Mouse (Mus musculus): ENCODE results near the gene Ccdc151. TPM values are rescaled to one million over a fixed set of nuclear protein-coding genes. Genes with fewer than 3 reads are reported as not detected.

Ccdc151 gene
- polyA plus RNA-seq, 1 experiment from 2014 or later: 5.9 TPM

DNA sequence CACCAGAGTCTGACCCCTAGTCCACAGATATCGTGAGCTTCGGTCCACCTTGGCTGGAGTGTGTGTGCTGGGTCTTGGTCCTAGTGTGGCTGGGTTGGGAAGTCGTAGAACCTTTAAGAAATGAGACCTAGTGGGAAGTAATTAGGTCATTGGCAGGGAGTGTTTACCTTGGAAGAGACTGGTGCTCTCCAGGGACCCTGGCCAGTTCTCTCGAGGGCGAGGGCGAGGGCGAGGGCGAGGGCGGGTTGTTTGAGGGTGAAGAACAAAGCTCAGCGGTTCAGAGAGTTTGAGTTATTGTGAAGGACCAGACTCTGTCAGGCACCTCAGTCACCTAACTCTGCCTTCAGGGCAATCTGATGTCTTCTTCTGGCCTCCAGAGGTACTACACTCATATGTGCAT, 35.4 kb upstream of the Ccdc151 start:
- Histone ChIP-seq H3K4me1 (ENCODE audit: control insufficient read depth, insufficient read depth, low read depth, low read length) (peaks cover 8% of the 10 kb centered on the region; the same call in 1 of the 2 replicates), H3K27me3 (replicated peaks; ENCODE audit: control insufficient read depth, insufficient read depth, low read length) (no peaks in the 10 kb centered on the region), H3K9ac (ENCODE audit: low read depth, low read length) (no peak overlapping the region), H3K9me3 (ENCODE audit: control insufficient read depth, low read length) (no peaks in the 10 kb centered on the region), H3K36me3 (ENCODE audit: control insufficient read depth, insufficient read depth, low read length) (peaks cover 12% of the 10 kb centered on the region), H3K4me3 (ENCODE audit: low read length) (no peak overlapping the region), H3K4me2 (ENCODE audit: low read length) (no peak overlapping the region), H3K27ac (ENCODE audit: low read depth, low read length) (no peak overlapping the region)
- ATAC-seq: no peak
- WGBS: 82% methylated on average over 10 of the region's 10 CpGs

DNA sequence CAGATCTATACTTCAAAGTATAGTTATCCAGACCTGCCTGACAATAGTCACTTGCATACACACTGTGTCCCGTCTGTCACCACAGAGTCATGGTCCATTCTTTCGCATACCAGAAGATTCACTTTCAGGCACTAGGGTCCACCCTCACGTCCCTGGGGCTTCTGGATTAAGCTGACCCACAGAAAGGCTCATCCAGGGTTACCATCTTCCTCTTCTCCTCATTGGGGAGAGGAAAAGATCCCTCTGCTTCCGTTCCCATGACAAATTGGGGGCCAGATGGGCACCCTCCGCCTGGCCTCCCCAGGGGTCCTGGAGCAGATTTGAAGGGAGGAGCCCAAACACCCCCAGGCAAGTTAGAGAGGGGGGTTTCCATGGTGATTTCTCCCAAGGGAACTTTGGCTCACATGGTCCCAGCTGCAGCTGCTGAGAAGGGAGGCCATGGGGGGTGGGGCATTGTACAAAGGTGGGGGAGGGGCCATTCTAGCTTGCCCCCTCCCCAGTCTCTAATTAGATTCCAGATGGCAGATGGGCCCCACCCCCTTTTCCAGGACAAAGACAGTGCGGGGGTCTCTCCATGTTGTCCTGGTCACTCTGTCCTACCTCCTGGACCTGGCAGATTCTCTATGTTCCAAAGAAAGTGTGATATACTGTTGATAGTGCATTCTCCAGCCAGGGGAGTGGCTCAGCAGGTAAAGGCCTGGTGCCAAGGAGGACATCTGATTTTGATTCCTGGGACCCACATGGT, 33.0 kb upstream of the Ccdc151 start:
- H3K4me3 ChIP-seq (ENCODE audit: low read length): no peak overlapping the region
- peaks cover 18% of the 10 kb centered on the region for H3K36me3 ChIP-seq (ENCODE audit: control insufficient read depth, insufficient read depth, low read length)
- no peak overlapping the region for H3K9ac ChIP-seq (ENCODE audit: low read depth, low read length)
- peak; percentile 18; the same call in 1 of the 2 replicates for ATAC-seq
- H3K27ac ChIP-seq (ENCODE audit: low read depth, low read length): peak overlapping the region; percentile 17; the same call in 1 of the 2 replicates
- no peak overlapping the region for H3K4me2 ChIP-seq (ENCODE audit: low read length)
- no peaks in the 10 kb centered on the region for H3K27me3 ChIP-seq (replicated peaks; ENCODE audit: control insufficient read depth, insufficient read depth, low read length)
- H3K9me3 ChIP-seq (ENCODE audit: control insufficient read depth, low read length): no peaks in the 10 kb centered on the region
- H3K4me1 ChIP-seq (ENCODE audit: control insufficient read depth, insufficient read depth, low read depth, low read length): peaks cover 8% of the 10 kb centered on the region; the same call in 1 of the 2 replicates
- WGBS: 16% methylated on average over 6 of the region's 6 CpGs

DNA sequence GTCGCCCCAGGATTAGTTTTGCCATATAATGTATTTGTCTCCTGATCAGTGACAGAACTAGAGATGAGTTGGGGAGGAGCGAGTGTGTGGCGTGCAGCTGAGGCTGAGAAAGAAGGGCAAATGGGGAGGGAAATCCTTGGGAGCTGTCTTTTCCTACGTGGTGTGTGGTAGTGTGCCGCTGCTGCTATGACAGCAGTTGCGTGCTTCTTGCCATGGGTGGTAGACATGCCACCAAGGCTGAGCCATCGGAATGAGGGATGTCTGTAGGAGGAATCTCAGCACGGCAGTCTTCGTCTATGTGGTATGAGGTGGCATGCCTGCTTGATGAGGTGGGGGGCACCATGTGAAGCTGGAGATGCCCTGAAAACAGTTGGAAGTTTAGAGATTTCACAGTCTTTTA, 28.0 kb upstream of the Ccdc151 start:
- Histone ChIP-seq H3K27ac (ENCODE audit: low read depth, low read length) (no peak overlapping the region), H3K4me3 (ENCODE audit: low read length) (no peak overlapping the region), H3K9ac (ENCODE audit: low read depth, low read length) (no peak overlapping the region), H3K36me3 (ENCODE audit: control insufficient read depth, insufficient read depth, low read length) (peaks cover 34% of the 10 kb centered on the region), H3K4me1 (ENCODE audit: control insufficient read depth, insufficient read depth, low read depth, low read length) (peaks cover 1% of the 10 kb centered on the region; the same call in 1 of the 2 replicates), H3K9me3 (ENCODE audit: control insufficient read depth, low read length) (no peaks in the 10 kb centered on the region), H3K4me2 (ENCODE audit: low read length) (no peak overlapping the region), H3K27me3 (replicated peaks; ENCODE audit: control insufficient read depth, insufficient read depth, low read length) (no peaks in the 10 kb centered on the region)
- 95% methylated on average over 9 of the region's 9 CpGs for WGBS
- ATAC-seq: no peak

DNA sequence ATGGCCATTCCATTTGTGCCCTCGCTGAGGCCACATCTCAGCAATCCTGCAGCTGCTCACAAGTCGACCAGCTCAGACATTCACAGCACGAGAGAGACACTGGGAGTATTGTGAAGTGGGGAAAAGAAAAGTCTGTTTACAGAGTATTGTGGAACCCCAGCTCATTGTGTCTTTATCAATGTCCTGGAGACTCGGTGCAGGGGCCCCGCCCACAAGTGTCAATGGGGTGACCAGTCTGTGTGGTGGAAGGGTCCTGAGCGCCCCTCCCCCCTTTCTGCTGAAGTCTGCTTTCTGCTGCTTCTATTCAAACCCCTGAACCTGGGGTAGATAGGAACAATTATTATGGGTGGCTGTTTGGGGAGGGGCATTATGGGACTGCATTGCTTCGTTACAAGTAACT, 26.0 kb upstream of the Ccdc151 start:
- Histone ChIP-seq H3K4me2 (ENCODE audit: low read length) (no peak overlapping the region), H3K4me1 (ENCODE audit: control insufficient read depth, insufficient read depth, low read depth, low read length) (no peaks in the 10 kb centered on the region), H3K9me3 (ENCODE audit: control insufficient read depth, low read length) (no peaks in the 10 kb centered on the region), H3K27me3 (replicated peaks; ENCODE audit: control insufficient read depth, insufficient read depth, low read length) (no peaks in the 10 kb centered on the region), H3K9ac (ENCODE audit: low read depth, low read length) (no peak overlapping the region), H3K4me3 (ENCODE audit: low read length) (no peak overlapping the region), H3K27ac (ENCODE audit: low read depth, low read length) (no peak overlapping the region), H3K36me3 (ENCODE audit: control insufficient read depth, insufficient read depth, low read length) (peaks cover 35% of the 10 kb centered on the region)
- 17% methylated on average over 7 of the region's 7 CpGs for WGBS
- no peak for ATAC-seq

DNA sequence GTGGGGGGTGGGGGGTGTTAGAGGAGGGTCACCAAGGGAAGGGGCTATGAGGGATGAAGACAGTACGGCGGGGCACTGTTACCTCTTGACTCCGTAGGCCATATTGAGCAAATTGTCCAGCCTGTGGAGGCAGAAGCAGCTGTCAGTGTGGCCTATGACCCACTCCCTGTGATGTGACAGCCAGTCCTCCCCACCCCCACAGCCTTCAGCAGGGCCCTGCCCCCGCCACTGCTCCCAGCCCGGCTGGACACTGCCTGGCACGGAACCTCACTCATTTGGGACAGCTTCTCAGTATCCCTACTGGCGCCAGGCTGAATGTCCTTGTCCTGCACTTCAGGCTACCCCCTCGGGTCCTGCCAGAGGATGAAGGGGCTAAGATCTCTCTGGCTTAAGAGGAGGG, 22.2 kb upstream of the Ccdc151 start:
- H3K27ac ChIP-seq (ENCODE audit: low read depth, low read length): no peak overlapping the region
- 46% methylated on average over 8 of the region's 8 CpGs for WGBS
- peaks cover 26% of the 10 kb centered on the region for H3K36me3 ChIP-seq (ENCODE audit: control insufficient read depth, insufficient read depth, low read length)
- no peak overlapping the region for H3K9ac ChIP-seq (ENCODE audit: low read depth, low read length)
- H3K4me3 ChIP-seq (ENCODE audit: low read length): no peak overlapping the region
- no peak for ATAC-seq
- H3K4me2 ChIP-seq (ENCODE audit: low read length): no peak overlapping the region
- H3K4me1 ChIP-seq (ENCODE audit: control insufficient read depth, insufficient read depth, low read depth, low read length): no peaks in the 10 kb centered on the region
- no peaks in the 10 kb centered on the region for H3K27me3 ChIP-seq (replicated peaks; ENCODE audit: control insufficient read depth, insufficient read depth, low read length)
- no peaks in the 10 kb centered on the region for H3K9me3 ChIP-seq (ENCODE audit: control insufficient read depth, low read length)

DNA sequence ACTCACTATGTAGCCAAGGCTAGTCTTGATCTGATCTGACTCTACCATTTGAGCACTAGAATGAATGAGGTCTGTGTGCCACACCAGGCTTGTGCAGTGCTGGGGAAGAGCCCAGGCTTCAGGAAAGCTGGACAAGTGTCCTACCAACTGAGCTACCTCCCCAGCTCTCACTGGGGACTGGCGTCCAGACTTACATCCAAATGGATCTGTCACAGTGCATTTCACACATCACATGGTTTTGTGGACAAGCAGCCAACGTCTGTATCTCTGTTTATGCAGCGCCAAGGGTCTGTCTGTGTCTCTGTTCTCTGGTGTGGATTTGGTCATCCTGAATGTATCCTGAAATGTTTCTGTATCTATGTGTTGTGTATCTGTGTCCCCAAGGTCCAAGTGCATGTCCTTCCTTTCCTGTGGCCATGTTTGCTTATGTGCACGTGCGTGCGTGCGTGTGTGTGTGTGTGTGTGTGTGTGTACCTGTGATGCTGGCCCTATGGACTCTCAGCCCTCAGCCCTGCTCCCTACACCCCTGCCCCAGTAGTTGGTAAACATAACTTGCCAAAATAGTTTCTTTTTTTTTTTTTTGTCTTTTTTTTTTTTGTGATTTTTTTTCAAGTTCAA, 14.9 kb upstream of the Ccdc151 start:
- H3K27ac ChIP-seq (ENCODE audit: low read depth, low read length): no peak overlapping the region
- WGBS: 66% methylated on average over 7 of the region's 7 CpGs
- H3K4me3 ChIP-seq (ENCODE audit: low read length): no peak overlapping the region
- 0 out of 2 replicates have a peak, but pooled peaks have one; percentile 4 for ATAC-seq
- no peaks in the 10 kb centered on the region for H3K4me1 ChIP-seq (ENCODE audit: control insufficient read depth, insufficient read depth, low read depth, low read length)
- H3K4me2 ChIP-seq (ENCODE audit: low read length): no peak overlapping the region
- H3K9me3 ChIP-seq (ENCODE audit: control insufficient read depth, low read length): no peaks in the 10 kb centered on the region
- H3K9ac ChIP-seq (ENCODE audit: low read depth, low read length): no peak overlapping the region
- H3K27me3 ChIP-seq (replicated peaks; ENCODE audit: control insufficient read depth, insufficient read depth, low read length): no peaks in the 10 kb centered on the region
- H3K36me3 ChIP-seq (ENCODE audit: control insufficient read depth, insufficient read depth, low read length): peaks cover 38% of the 10 kb centered on the region

DNA sequence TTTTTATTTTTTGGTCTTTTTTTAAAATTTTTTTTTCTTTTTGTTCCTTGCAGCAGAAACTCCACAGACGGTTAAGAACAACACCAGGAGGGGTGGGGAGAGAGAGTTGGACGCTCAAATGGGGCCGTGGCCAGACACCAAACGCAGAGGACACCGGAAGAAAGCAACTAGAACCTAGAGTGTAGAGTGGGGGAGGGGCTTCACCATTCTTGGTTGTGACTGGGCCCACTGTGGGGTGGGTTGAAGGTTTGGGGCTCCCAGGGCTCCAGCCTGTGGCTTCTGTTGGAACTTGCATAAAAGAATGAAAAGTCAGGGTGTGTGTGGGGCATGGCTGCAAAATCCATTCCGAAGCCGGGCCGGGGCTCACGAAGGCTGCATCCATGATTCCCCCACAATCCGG, 13.8 kb upstream of the Ccdc151 start:
- Histone ChIP-seq H3K9ac (ENCODE audit: low read depth, low read length) (no peak overlapping the region), H3K4me3 (ENCODE audit: low read length) (no peak overlapping the region), H3K9me3 (ENCODE audit: control insufficient read depth, low read length) (no peaks in the 10 kb centered on the region), H3K27me3 (replicated peaks; ENCODE audit: control insufficient read depth, insufficient read depth, low read length) (no peaks in the 10 kb centered on the region), H3K36me3 (ENCODE audit: control insufficient read depth, insufficient read depth, low read length) (peaks cover 49% of the 10 kb centered on the region), H3K4me2 (ENCODE audit: low read length) (no peak overlapping the region), H3K4me1 (ENCODE audit: control insufficient read depth, insufficient read depth, low read depth, low read length) (no peaks in the 10 kb centered on the region), H3K27ac (ENCODE audit: low read depth, low read length) (no peak overlapping the region)
- no peak for ATAC-seq
- WGBS: 63% methylated on average over 10 of the region's 10 CpGs

DNA sequence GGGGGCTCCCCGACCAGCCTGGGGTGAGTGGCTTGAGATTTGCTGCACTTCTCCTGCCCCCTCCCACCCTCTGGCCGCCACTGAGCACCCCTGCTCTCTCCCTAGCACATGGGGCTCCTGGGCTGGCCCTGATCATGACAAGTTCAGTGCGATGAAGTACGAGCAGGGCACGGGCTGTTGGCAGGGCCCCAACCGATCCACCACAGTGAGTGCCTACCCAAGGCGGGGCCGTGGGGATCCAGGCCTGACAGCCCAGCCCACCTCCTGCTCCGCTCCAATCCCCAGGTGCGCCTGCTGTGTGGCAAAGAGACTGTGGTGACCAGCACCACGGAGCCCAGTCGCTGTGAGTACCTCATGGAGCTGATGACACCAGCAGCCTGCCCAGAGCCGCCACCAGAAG, 10.3 kb upstream of the Ccdc151 start:
- peaks cover 63% of the 10 kb centered on the region for H3K36me3 ChIP-seq (ENCODE audit: control insufficient read depth, insufficient read depth, low read length)
- H3K4me1 ChIP-seq (ENCODE audit: control insufficient read depth, insufficient read depth, low read depth, low read length): no peaks in the 10 kb centered on the region
- ATAC-seq: peak; percentile 27; the same call in 1 of the 2 replicates
- no peaks in the 10 kb centered on the region for H3K27me3 ChIP-seq (replicated peaks; ENCODE audit: control insufficient read depth, insufficient read depth, low read length)
- H3K4me2 ChIP-seq (ENCODE audit: low read length): no peak overlapping the region
- no peak overlapping the region for H3K4me3 ChIP-seq (ENCODE audit: low read length)
- no peak overlapping the region for H3K9ac ChIP-seq (ENCODE audit: low read depth, low read length)
- WGBS: 91% methylated on average over 13 of the region's 13 CpGs
- no peaks in the 10 kb centered on the region for H3K9me3 ChIP-seq (ENCODE audit: control insufficient read depth, low read length)
- H3K27ac ChIP-seq (ENCODE audit: low read depth, low read length): no peak overlapping the region

DNA sequence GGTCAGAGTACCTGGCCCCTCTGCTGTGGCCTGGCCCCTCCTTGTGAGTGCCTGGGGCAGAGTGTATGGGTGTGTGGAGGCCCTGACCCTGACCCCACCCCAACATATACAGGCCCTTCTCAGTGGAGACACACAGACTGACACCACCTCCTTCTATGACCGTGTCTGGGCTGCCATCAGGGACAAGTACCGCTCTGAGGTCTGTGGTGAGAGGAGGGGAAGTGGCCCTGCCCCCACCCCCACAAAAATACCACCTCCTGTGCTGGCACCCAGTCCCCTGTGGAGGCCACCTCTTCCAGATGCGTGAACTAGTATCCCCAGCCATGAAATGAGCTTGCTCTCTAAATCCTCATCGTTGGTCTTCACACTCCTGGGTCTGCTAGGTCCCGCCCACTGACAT, 8.6 kb upstream of the Ccdc151 start:
- no peak overlapping the region for H3K27ac ChIP-seq (ENCODE audit: low read depth, low read length)
- no peaks in the 10 kb centered on the region for H3K4me1 ChIP-seq (ENCODE audit: control insufficient read depth, insufficient read depth, low read depth, low read length)
- H3K9me3 ChIP-seq (ENCODE audit: control insufficient read depth, low read length): no peaks in the 10 kb centered on the region
- peaks cover 67% of the 10 kb centered on the region for H3K36me3 ChIP-seq (ENCODE audit: control insufficient read depth, insufficient read depth, low read length)
- no peak overlapping the region for H3K4me3 ChIP-seq (ENCODE audit: low read length)
- H3K4me2 ChIP-seq (ENCODE audit: low read length): no peak overlapping the region
- ATAC-seq: peak; percentile 21; the same call in 1 of the 2 replicates
- 91% methylated on average over 5 of the region's 5 CpGs for WGBS
- no peak overlapping the region for H3K9ac ChIP-seq (ENCODE audit: low read depth, low read length)
- no peaks in the 10 kb centered on the region for H3K27me3 ChIP-seq (replicated peaks; ENCODE audit: control insufficient read depth, insufficient read depth, low read length)

Measured in hindbrain, embryonic 16.5 days (tissue).